Mouse (Mus musculus) brain, embryonic 14.5 days (tissue): Measurements from ENCODE around the gene Pycr2.

Source experiments
- CTCF ChIP-seq: fragments of 200-500 bp; IDR thresholded peaks from 2 replicates; pipeline ENCODE4 v1.5.1; 2012; ENCODE audit warnings: inconsistent platforms, mild to moderate bottlenecking, moderate library complexity, borderline replicate concordance; ENCODE audit not compliant: insufficient read depth, insufficient read length; ENCODE audit errors: extremely low read depth
- POLR2A ChIP-seq: fragments of 200-500 bp; IDR thresholded peaks from 2 replicates; pipeline ENCODE4 v1.6.1; 2012; ENCODE audit warnings: mild to moderate bottlenecking, inconsistent platforms, borderline replicate concordance; ENCODE audit not compliant: poor library complexity, insufficient read depth, insufficient read length, severe bottlenecking; ENCODE audit errors: extremely low read depth

DNA sequence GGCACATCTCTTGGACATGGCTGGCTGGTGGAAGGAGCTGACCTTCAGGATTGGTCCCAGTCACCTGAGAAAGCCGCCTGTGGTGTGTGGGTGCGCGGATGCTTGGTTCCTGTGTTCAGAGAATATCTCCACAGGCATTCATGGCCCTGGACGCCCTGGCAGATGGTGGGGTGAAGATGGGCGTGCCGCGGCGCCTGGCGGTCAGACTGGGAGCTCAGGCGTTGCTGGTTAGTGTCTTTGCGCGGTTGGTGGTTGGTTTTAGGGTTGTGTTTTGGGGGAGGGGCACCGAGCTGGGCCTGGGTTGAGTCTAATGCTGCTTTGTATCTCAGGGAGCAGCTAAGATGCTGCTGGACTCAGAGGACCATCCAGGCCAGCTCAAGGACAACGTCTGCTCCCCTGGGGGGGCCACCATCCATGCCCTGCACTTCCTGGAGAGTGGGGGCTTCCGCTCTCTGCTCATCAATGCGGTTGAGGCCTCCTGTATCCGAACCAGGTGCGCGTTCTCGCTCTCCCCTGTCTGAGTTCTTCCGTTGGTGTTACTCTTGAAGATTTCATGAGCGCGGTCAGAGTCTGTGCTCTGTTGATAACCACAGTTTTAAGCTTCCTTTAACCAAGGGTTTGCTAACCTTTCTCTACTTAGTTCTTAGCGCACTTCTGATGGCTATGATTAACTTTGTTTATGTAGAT, 2.5 kb downstream of the Pycr2 start:
- TF ChIP-seq POLR2A = no peak
- TF ChIP-seq CTCF = no peak
